Mouse (Mus musculus): Measurements from ENCODE around the gene Mettl5. TPM values are rescaled to one million over a fixed set of nuclear protein-coding genes. Genes with fewer than 3 reads are reported as not detected.

The Mettl5 gene
- polyA plus RNA-seq, 1 experiment from 2014 or later, result 41.6 TPM

DNA sequence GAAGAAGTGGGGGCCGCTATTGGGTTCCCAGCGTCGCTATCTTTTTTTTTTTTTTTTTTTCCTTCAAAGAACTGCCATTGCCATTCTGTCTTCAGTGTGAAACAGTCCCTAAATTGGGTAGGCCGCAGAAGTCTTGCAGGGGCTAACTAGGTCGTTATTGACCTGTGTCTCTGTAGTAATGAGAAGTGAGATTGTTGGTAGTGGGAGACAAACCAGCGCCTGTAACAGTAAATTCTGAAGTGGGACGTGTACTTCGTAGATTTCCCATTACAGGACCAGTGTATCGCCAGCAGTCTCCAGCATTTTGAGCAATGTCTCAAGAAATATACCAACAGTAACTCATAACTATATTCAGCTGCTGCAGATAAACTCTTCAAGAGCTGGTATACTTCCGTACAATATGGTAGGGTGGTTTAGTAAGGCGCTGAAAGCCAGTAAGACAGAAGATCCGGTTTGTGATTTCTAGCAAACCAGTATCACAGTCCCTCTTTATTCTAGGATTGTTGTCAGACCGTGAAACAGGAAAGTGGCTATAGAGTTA is 23.2 kb downstream of the Mettl5 start:
- H3K27ac ChIP-seq (ENCODE audit: low read depth, low read length), result no peak overlapping the region
- 5% methylated on average over 13 of the region's 13 CpGs for WGBS
- no peak for DNase-seq (ENCODE audit: low spot score)

DNA sequence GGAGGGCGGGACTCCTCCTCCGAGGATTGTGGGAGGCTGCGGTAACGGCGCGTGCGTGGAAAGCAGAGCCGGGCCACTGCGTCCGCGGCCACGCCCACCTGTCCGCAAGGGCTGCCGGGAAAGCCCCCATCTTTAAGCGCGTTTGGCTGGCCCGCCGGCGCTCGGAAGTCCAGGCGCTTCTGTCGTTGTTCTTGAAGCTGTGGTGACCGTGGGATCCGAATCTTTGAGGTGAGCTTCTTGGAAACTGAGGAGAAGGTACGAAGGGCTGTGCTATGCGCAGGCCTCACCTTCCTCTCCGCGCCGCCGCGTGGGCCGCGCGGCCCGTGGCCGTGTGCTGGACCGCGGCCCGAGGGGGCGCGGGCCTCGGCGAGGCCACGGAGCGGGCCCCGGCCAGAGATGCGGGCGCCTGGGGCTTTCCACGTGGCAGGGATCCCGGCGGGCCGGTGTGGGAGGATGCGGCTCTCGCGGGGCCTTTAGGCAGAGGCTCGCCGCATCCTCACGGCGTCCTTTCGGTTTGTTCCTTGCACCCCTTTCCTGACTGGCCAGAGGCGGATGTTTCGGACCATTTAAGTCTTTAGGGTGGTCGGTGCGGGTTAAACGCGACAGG is 23.8 kb downstream of the Mettl5 start, which contains the start of gene Ssb:
TSS of gene Ssb (plus strand) at position 78 of the 607 bp plus-strand sequence.
- Histone ChIP-seq H3K4me3 (ENCODE audit: low read depth, low read length) (peak within 1 kb of the TSS; percentile 100), H3K9ac (ENCODE audit: low read depth, low read length) (peak within 1 kb of the TSS; percentile 98), H3K27me3 (ENCODE audit: control insufficient read depth, insufficient read depth, low read length) (no peaks in the 10 kb centered on the region), H3K4me2 (replicated peaks; ENCODE audit: low read depth, low read length) (peak within 1 kb of the TSS; percentile 69), H3K9me3 (ENCODE audit: control insufficient read depth, low read length) (no peaks in the 10 kb centered on the region), H3K36me3 (ENCODE audit: control insufficient read depth, insufficient read depth, low read length) (no peaks in the 10 kb centered on the region), H3K27ac (ENCODE audit: low read depth, low read length) (peak within 1 kb of the TSS; percentile 88), H3K4me1 (replicated peaks; ENCODE audit: control insufficient read depth, insufficient read depth, low read length) (no peaks in the 10 kb centered on the region)
- ATAC-seq (ENCODE audit: low FRiP score) (peak; percentile 96), DNase-seq (ENCODE audit: low spot score) (peak; percentile 94)
- WGBS, result under 1% methylated on average over 54 of the region's 66 CpGs

More for the DNA sequence above, 23.2 kb downstream of the Mettl5 start:
- peak overlapping the region; percentile 100 for H3K4me3 ChIP-seq (ENCODE audit: low read depth, low read length)
- no peaks in the 10 kb centered on the region for H3K4me1 ChIP-seq (replicated peaks; ENCODE audit: control insufficient read depth, insufficient read depth, low read length)
- H3K9me3 ChIP-seq (ENCODE audit: control insufficient read depth, low read length), result no peaks in the 10 kb centered on the region
- no peaks in the 10 kb centered on the region for H3K36me3 ChIP-seq (ENCODE audit: control insufficient read depth, insufficient read depth, low read length)
- ATAC-seq (ENCODE audit: low FRiP score), result no peak
- no peaks in the 10 kb centered on the region for H3K27me3 ChIP-seq (ENCODE audit: control insufficient read depth, insufficient read depth, low read length)
- peak overlapping the region; percentile 98 for H3K9ac ChIP-seq (ENCODE audit: low read depth, low read length)
- H3K4me2 ChIP-seq (replicated peaks; ENCODE audit: low read depth, low read length), result peak overlapping the region; percentile 69

DNA sequence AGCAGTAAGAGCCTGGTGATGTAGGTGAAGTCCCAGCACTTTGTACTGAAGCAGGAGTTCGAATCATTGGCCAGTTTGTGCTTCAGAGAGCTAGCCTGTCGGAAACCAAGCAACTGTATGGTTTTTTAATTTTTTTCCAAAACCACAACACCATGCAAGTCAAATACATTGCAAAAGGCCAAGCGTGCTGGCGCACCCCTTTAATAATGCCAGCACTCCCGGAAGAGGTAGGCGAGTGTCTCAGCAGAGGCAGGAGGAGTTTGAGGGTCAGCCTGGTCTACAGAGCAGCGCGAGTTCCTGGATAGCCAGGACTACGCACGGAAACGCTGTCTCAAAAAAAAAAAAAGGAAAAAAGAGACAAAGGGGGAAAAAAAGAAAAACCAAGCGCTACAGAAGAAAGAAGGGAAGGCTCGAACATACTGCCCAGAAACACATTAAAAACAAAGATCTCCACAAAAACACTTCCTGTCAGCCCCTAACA is 24.4 kb downstream of the Mettl5 start:
- peak overlapping the region; percentile 100 for H3K4me3 ChIP-seq (ENCODE audit: low read depth, low read length)
- H3K27ac ChIP-seq (ENCODE audit: low read depth, low read length), result peak overlapping the region; percentile 88; the same call in 1 of the 2 replicates
- DNase-seq (ENCODE audit: low spot score) (no peak), ATAC-seq (ENCODE audit: low FRiP score) (peak; percentile 65)
- H3K9me3 ChIP-seq (ENCODE audit: control insufficient read depth, low read length), result no peaks in the 10 kb centered on the region
- no peaks in the 10 kb centered on the region for H3K4me1 ChIP-seq (replicated peaks; ENCODE audit: control insufficient read depth, insufficient read depth, low read length)
- no peaks in the 10 kb centered on the region for H3K27me3 ChIP-seq (ENCODE audit: control insufficient read depth, insufficient read depth, low read length)
- H3K4me2 ChIP-seq (replicated peaks; ENCODE audit: low read depth, low read length), result peak overlapping the region; percentile 69
- H3K9ac ChIP-seq (ENCODE audit: low read depth, low read length), result peak overlapping the region; percentile 98
- H3K36me3 ChIP-seq (ENCODE audit: control insufficient read depth, insufficient read depth, low read length), result no peaks in the 10 kb centered on the region
- WGBS, result 14% methylated on average over 13 of the region's 13 CpGs

DNA sequence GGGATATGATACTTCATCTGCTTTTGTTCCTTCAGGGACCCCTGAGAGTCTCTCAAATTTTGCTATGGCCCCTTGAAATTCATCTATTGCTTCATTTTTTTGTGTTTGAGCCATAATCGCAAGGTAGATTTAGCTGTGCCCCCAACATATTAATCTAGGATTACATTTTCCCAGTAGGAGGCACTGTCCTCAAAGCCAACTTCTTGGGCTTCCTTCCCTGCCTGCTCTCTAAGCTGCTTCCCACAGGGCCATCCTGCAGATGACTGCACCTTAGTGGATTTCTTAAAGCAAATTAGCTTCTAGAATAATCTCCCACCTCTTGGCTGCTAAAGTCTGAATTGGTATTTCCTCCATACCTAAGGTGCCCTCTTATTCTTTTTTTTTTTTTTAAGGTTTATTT is 27.5 kb downstream of the Mettl5 start:
- H3K9ac ChIP-seq (ENCODE audit: low read depth, low read length), result no peak overlapping the region
- H3K4me3 ChIP-seq (ENCODE audit: low read depth, low read length), result no peak overlapping the region
- no peak for DNase-seq (ENCODE audit: low spot score)
- H3K27ac ChIP-seq (ENCODE audit: low read depth, low read length), result no peak overlapping the region
- H3K4me2 ChIP-seq (replicated peaks; ENCODE audit: low read depth, low read length), result no peak overlapping the region
- no peaks in the 10 kb centered on the region for H3K4me1 ChIP-seq (replicated peaks; ENCODE audit: control insufficient read depth, insufficient read depth, low read length)
- no peak for ATAC-seq (ENCODE audit: low FRiP score)
- 89% methylated on average over 1 of the region's 1 CpGs for WGBS
- no peaks in the 10 kb centered on the region for H3K27me3 ChIP-seq (ENCODE audit: control insufficient read depth, insufficient read depth, low read length)
- no peaks in the 10 kb centered on the region for H3K9me3 ChIP-seq (ENCODE audit: control insufficient read depth, low read length)
- no peaks in the 10 kb centered on the region for H3K36me3 ChIP-seq (ENCODE audit: control insufficient read depth, insufficient read depth, low read length)

DNA sequence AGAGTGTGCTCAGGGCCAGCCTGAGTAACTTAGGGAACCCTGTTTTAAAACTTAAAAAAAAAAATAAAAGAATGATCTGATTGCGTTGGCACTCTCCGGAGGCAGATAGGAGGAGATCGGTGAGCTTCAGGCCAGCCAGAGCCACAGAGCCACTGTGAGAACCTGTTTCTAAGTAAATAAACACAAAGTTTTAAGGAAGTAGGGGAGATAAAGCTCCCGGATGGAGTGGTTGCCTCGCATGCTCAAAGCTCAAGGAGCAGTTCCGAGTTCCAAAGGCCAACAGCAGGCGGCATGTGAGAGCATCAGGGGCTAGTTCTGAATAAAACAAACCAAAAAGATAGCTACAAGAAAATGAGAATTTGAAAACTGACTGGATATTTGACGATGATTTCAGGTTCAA is 29.0 kb downstream of the Mettl5 start:
- no peak for DNase-seq (ENCODE audit: low spot score)
- H3K27ac ChIP-seq (ENCODE audit: low read depth, low read length), result no peak overlapping the region
- WGBS, result 63% methylated on average over 8 of the region's 8 CpGs
- no peaks in the 10 kb centered on the region for H3K4me1 ChIP-seq (replicated peaks; ENCODE audit: control insufficient read depth, insufficient read depth, low read length)
- no peaks in the 10 kb centered on the region for H3K9me3 ChIP-seq (ENCODE audit: control insufficient read depth, low read length)
- H3K27me3 ChIP-seq (ENCODE audit: control insufficient read depth, insufficient read depth, low read length), result no peaks in the 10 kb centered on the region
- no peak for ATAC-seq (ENCODE audit: low FRiP score)
- H3K36me3 ChIP-seq (ENCODE audit: control insufficient read depth, insufficient read depth, low read length), result no peaks in the 10 kb centered on the region
- H3K4me3 ChIP-seq (ENCODE audit: low read depth, low read length), result no peak overlapping the region
- no peak overlapping the region for H3K4me2 ChIP-seq (replicated peaks; ENCODE audit: low read depth, low read length)
- H3K9ac ChIP-seq (ENCODE audit: low read depth, low read length), result no peak overlapping the region

DNA sequence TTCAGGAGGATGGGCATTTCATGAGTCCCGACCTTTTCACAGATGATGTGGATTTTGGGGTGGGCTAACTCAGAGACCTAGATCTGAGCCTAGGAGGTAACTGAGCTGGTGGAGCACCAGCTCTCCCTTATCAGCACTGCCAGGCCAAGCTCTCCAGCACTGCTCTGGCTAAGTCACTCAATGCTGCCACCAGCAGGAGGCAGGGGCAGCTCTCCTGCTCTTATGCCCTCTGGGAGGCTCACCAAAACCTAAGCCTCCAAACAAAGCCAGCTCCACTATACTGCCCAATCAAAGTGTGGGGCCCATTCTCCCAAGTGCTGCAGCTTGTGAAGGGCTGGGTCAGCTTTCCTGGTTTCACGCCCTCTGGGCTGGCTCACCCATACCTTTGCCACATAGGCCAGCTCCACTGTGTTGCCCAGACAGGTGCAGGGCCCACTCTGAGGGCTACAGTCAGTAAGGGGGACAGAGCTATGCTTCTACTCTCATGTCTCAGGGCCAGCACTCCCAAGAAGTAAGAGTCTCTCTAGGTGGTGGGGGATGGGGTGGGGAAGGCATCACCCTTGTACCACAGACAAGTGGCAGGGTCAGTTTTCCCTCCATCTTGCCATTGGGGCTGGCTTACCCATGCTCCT is 33.9 kb downstream of the Mettl5 start:
- Histone ChIP-seq H3K4me2 (replicated peaks; ENCODE audit: low read depth, low read length) (no peak overlapping the region), H3K36me3 (ENCODE audit: control insufficient read depth, insufficient read depth, low read length) (no peaks in the 10 kb centered on the region), H3K4me3 (ENCODE audit: low read depth, low read length) (no peak overlapping the region), H3K4me1 (replicated peaks; ENCODE audit: control insufficient read depth, insufficient read depth, low read length) (no peaks in the 10 kb centered on the region), H3K9me3 (ENCODE audit: control insufficient read depth, low read length) (no peaks in the 10 kb centered on the region), H3K9ac (ENCODE audit: low read depth, low read length) (no peak overlapping the region), H3K27ac (ENCODE audit: low read depth, low read length) (no peak overlapping the region), H3K27me3 (ENCODE audit: control insufficient read depth, insufficient read depth, low read length) (no peaks in the 10 kb centered on the region)
- ATAC-seq (ENCODE audit: low FRiP score), result no peak
- WGBS, result 65% methylated on average over 2 of the region's 2 CpGs
- no peak for DNase-seq (ENCODE audit: low spot score)

DNA sequence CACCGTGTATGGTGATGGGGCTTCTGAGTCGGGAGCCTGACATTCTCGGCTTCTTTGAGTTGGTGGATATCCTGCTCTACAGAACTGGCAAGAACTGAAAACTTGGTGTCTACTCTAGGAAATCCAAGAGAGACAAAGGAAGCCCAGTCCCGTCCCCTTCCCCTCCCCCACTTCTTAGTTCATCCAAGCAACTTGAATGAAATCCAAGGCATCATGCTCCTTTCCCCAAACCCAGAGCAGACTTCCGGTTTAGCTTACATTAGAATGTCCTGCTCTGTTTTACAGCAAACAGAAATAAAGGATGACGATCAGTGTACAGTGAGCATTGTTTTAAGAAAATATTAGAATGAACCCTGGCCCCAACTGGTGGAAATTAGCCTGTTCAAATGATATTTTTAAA is 36.2 kb downstream of the Mettl5 start:
- ATAC-seq (ENCODE audit: low FRiP score) (no peak), DNase-seq (ENCODE audit: low spot score) (no peak)
- Histone ChIP-seq H3K27me3 (ENCODE audit: control insufficient read depth, insufficient read depth, low read length) (no peaks in the 10 kb centered on the region), H3K4me2 (replicated peaks; ENCODE audit: low read depth, low read length) (no peak overlapping the region), H3K4me1 (replicated peaks; ENCODE audit: control insufficient read depth, insufficient read depth, low read length) (no peaks in the 10 kb centered on the region), H3K27ac (ENCODE audit: low read depth, low read length) (no peak overlapping the region), H3K4me3 (ENCODE audit: low read depth, low read length) (no peak overlapping the region), H3K9ac (ENCODE audit: low read depth, low read length) (no peak overlapping the region), H3K9me3 (ENCODE audit: control insufficient read depth, low read length) (no peaks in the 10 kb centered on the region), H3K36me3 (ENCODE audit: control insufficient read depth, insufficient read depth, low read length) (no peaks in the 10 kb centered on the region)
- 77% methylated on average over 6 of the region's 6 CpGs for WGBS

DNA sequence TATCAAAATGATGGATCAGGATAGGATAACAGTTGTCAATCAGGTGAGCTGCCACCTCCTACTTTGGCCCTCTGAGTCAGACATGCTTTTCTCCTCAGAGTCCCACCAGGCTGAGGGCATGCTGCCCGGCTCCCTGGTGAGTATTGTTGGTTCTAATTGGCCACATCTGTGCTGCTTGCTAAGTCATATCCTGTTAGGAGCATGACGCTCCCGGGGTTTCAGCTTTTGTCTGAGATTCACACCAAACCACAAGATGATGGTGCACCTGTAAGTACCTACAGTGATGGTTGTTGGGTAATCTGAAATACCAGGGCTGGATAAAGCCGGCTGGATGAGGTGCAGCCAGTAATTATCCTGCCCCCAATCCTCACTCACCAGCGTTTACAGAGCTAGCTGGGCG is 45.2 kb downstream of the Mettl5 start:
- H3K27me3 ChIP-seq (ENCODE audit: control insufficient read depth, insufficient read depth, low read length), result no peaks in the 10 kb centered on the region
- DNase-seq (ENCODE audit: low spot score) (no peak), ATAC-seq (ENCODE audit: low FRiP score) (no peak)
- H3K4me1 ChIP-seq (replicated peaks; ENCODE audit: control insufficient read depth, insufficient read depth, low read length), result no peaks in the 10 kb centered on the region
- H3K36me3 ChIP-seq (ENCODE audit: control insufficient read depth, insufficient read depth, low read length), result no peaks in the 10 kb centered on the region
- WGBS, result 50% methylated on average over 6 of the region's 6 CpGs
- no peaks in the 10 kb centered on the region for H3K9me3 ChIP-seq (ENCODE audit: control insufficient read depth, low read length)
- H3K9ac ChIP-seq (ENCODE audit: low read depth, low read length), result no peak overlapping the region
- no peak overlapping the region for H3K4me2 ChIP-seq (replicated peaks; ENCODE audit: low read depth, low read length)
- no peak overlapping the region for H3K27ac ChIP-seq (ENCODE audit: low read depth, low read length)
- H3K4me3 ChIP-seq (ENCODE audit: low read depth, low read length), result no peak overlapping the region

DNA sequence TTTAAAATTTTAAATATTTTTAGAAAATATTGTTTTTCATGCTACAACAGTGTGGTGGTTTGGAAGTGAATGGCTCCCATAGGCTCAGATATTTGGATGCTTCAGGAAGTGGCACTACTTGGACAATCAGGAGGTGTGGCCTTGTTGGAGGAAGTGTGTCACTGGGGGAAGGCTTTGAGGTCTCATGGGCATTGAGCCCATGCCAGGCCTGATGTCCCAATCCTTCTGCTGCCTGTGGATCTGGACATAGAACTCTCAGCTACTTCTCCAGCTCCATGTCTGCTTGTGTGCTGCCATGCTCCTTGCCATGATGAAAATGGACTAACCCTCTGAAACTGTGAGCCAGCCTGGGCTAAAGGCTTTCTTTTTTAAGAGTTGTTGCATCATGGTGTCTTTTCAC is 46.7 kb downstream of the Mettl5 start:
- Histone ChIP-seq H3K4me1 (replicated peaks; ENCODE audit: control insufficient read depth, insufficient read depth, low read length) (no peaks in the 10 kb centered on the region), H3K4me3 (ENCODE audit: low read depth, low read length) (no peak overlapping the region), H3K9ac (ENCODE audit: low read depth, low read length) (no peak overlapping the region), H3K9me3 (ENCODE audit: control insufficient read depth, low read length) (no peaks in the 10 kb centered on the region), H3K4me2 (replicated peaks; ENCODE audit: low read depth, low read length) (no peak overlapping the region), H3K27me3 (ENCODE audit: control insufficient read depth, insufficient read depth, low read length) (no peaks in the 10 kb centered on the region), H3K27ac (ENCODE audit: low read depth, low read length) (no peak overlapping the region), H3K36me3 (ENCODE audit: control insufficient read depth, insufficient read depth, low read length) (no peaks in the 10 kb centered on the region)
- ATAC-seq (ENCODE audit: low FRiP score) (no peak), DNase-seq (ENCODE audit: low spot score) (no peak)
